Mouse (Mus musculus): ENCODE measurements around the gene Mtnr1b. TPM values are rescaled to one million over a fixed set of nuclear protein-coding genes. Genes with fewer than 3 reads are reported as not detected.

Mtnr1b gene
- polyA plus RNA-seq, 1 experiment from 2014 or later = not detected

DNA sequence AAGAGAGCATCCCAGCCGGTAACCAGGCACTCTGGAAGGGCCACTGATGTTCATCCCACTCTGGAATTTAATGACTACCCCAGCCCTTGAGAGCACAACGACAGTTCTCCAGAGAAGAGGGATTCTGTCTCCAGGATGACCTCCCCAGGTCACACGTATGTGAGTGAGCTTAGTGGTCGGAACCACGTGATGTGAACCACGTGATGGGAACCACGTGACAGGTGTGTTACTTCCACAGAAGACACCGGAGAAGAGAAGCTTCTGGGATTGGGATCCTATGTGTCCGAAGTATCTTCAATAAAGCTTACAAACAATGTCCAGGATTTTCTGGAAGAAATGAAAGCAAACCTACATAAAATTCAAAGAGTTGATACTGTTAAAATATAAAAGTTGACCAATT is 82.3 kb downstream of the Mtnr1b start:
- Histone ChIP-seq H3K27ac (no peak overlapping the region), H3K4me3 (no peak overlapping the region), H3K27me3 (no peaks in the 10 kb centered on the region), H3K36me3 (no peaks in the 10 kb centered on the region), H3K4me1 (no peaks in the 10 kb centered on the region), H3K9me3 (no peaks in the 10 kb centered on the region), H3K9ac (no peak overlapping the region), H3K4me2 (no peak overlapping the region)
- 84% methylated on average over 9 of the region's 9 CpGs for WGBS
- no peak for ATAC-seq (ENCODE audit: insufficient number of reproducible peaks, low FRiP score, low TSS enrichment, low read depth)

DNA sequence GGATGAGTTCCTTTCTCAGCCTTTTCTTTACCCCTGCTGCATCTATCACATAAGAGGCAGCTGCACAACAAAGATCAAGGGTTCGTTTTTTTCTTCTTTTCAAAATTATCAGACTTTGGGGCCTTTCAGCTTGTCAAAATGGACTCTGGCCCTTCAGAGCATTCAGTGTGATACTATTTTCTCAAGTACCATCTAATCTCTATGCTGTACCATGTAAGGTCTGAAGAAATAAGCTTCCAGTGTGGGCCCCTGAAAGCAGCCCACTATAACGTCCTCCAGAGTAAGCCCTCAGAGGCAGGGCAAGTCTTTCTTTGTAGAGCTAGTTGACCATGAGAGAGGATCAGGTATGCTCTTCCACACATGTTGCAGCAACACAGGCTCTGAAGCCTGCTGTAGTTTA is 87.7 kb downstream of the Mtnr1b start:
- no peaks in the 10 kb centered on the region for H3K4me1 ChIP-seq
- H3K9ac ChIP-seq = no peak overlapping the region
- WGBS = 70% methylated on average over 2 of the region's 2 CpGs
- no peak overlapping the region for H3K4me3 ChIP-seq
- H3K9me3 ChIP-seq = no peaks in the 10 kb centered on the region
- no peaks in the 10 kb centered on the region for H3K27me3 ChIP-seq
- H3K36me3 ChIP-seq = no peaks in the 10 kb centered on the region
- H3K4me2 ChIP-seq = no peak overlapping the region
- ATAC-seq (ENCODE audit: insufficient number of reproducible peaks, low FRiP score, low TSS enrichment, low read depth) = no peak
- no peak overlapping the region for H3K27ac ChIP-seq

- Histone ChIP-seq H3K27me3 (no peaks in the 10 kb centered on the region), H3K9ac (no peak overlapping the region), H3K9me3 (no peaks in the 10 kb centered on the region), H3K4me2 (no peak overlapping the region), H3K4me1 (no peaks in the 10 kb centered on the region), H3K4me3 (no peak overlapping the region), H3K27ac (no peak overlapping the region), H3K36me3 (no peaks in the 10 kb centered on the region)
- 50% methylated on average over 3 of the region's 3 CpGs for WGBS
- no peak for ATAC-seq (ENCODE audit: insufficient number of reproducible peaks, low FRiP score, low TSS enrichment, low read depth)
Measured at GRCm38 (mm10) chr9:15786192-15786591, 88.2 kb downstream of the Mtnr1b start.

- WGBS = 78% methylated on average over 4 of the region's 4 CpGs
- no peak overlapping the region for H3K4me2 ChIP-seq
- H3K27me3 ChIP-seq = no peaks in the 10 kb centered on the region
- no peak overlapping the region for H3K9ac ChIP-seq
- no peaks in the 10 kb centered on the region for H3K4me1 ChIP-seq
- no peaks in the 10 kb centered on the region for H3K36me3 ChIP-seq
- no peak for ATAC-seq (ENCODE audit: insufficient number of reproducible peaks, low FRiP score, low TSS enrichment, low read depth)
- no peak overlapping the region for H3K4me3 ChIP-seq
- H3K9me3 ChIP-seq = no peaks in the 10 kb centered on the region
- no peak overlapping the region for H3K27ac ChIP-seq
Measured at GRCm38 (mm10) chr9:15781936-15782335, 92.4 kb downstream of the Mtnr1b start.

DNA sequence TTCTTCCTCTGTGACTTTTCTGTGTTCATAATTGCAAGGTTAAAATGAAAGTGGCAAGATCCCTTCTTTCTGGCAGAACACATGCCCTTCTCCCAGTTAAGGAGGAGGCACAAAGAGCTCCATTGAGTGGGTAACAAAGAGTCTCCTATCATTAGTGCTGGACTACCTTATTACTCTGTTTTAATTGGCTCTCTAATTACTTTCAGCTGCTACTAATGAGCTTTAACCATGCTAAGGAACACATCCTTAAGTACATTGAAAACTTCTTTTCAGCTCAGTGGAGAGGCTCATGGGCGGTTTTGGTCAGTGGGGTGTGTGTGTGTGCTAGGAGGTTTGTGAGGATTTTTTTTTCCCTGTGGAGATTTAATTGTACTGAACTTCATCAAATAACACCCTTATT is 99.4 kb downstream of the Mtnr1b start:
- no peaks in the 10 kb centered on the region; the same call in 1 of the 2 replicates for H3K4me1 ChIP-seq
- no peak overlapping the region for H3K9ac ChIP-seq
- no peak overlapping the region for H3K4me2 ChIP-seq
- WGBS = 55% methylated on average over 1 of the region's 1 CpGs
- H3K27ac ChIP-seq = no peak overlapping the region
- H3K9me3 ChIP-seq = no peaks in the 10 kb centered on the region
- no peak for ATAC-seq (ENCODE audit: insufficient number of reproducible peaks, low FRiP score, low TSS enrichment, low read depth)
- no peaks in the 10 kb centered on the region for H3K27me3 ChIP-seq
- H3K4me3 ChIP-seq = no peak overlapping the region
- no peaks in the 10 kb centered on the region for H3K36me3 ChIP-seq

Other genes with a start within 250 kb of the Mtnr1b start
- gene Deup1, start 246.6 kb downstream of the Mtnr1b start, polyA plus RNA-seq (2015; fragmentation: Nextera tagmentation; extraction: Ambion mirVana) = 0.10 and 0.33 TPM in 2 replicates
- 17.5 and 19.2 TPM in 2 replicates for gene Slc36a4, start 164.8 kb downstream of the Mtnr1b start, polyA plus RNA-seq (2015; fragmentation: Nextera tagmentation; extraction: Ambion mirVana)

Measured in limb, embryonic 15.5 days (tissue).